Mouse (Mus musculus) kidney, adult 8-10 months (tissue): ENCODE measurements at regions not wholly inside any gene's neighbourhood (a gene's known extent, or its start where the extent isn't known, plus 50 kb on each side); places are given as distances from the start of the nearest gene placed in this dataset.
A peak's percentile ranks its signal among the peaks of the same experiment; 100 is the strongest.

Experiments used
- DNase-seq, 2 experiments: peaks; one replicate each; pipeline ENCODE4 v3.0.0; 2022

DNA sequence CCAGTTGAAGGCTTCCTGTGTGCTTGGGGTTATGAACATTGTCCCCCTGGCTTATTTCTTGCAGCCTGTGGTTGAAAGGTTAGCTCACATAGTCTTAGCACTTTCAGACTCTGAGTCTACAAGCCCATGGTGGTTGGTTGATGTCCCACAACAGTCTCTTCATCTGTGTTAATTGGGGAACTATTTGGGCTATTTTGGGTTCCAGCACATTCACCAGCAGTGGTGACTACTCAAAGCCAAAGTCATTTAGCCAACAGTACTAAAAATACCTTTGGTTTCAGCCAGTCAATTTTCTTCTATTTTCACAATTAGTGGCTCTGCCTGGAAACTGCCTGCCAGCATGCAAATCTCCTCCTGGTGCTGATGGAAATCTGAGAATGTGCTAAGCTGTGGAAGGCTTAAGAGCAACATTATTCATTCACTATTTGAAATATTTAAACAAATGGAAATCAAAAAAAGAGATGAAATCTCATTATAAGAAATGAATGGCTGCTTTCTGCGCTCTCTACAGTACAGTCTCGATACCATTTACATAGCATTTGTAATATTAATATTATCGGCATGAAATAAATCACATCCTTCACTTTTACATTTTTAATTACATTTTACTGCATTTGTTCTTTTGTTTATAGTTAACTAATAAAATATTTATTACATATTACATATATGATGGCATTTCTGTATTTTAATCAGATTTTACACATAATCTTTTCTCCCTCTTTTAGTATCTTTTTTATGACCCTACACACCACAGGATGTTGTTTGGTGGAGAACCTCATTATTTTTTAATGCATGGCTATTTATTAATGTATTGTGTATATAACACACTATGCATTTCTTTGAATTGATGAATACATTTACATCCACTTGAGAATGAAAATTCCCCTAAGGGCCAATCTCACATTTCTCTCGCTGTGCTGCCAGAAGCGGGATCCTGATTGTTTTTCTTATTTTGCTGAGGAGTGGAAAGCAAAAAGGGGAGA is 1023.5 kb downstream of the Car8 start:
- no peak for DNase-seq

DNA sequence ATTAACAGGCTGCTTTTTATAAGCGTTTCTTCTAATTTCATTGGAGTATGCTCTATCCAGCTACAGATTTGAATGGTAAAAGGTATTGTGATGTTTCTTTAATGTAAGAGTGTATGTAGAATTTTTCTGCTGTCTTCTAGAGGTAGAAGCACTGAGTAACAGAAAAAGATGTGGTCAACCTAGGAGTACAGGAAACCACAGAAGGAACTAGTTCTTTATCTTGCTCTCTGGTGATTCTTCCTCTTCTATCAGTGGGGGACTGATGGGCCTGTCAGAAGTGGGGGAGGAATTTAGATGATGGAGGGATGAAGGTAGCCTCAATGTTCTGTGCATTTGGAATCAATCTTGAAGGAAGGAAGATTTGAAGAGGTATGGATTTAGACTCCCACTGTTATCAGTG is 1031.9 kb downstream of the Car8 start:
- no peak for DNase-seq

DNA sequence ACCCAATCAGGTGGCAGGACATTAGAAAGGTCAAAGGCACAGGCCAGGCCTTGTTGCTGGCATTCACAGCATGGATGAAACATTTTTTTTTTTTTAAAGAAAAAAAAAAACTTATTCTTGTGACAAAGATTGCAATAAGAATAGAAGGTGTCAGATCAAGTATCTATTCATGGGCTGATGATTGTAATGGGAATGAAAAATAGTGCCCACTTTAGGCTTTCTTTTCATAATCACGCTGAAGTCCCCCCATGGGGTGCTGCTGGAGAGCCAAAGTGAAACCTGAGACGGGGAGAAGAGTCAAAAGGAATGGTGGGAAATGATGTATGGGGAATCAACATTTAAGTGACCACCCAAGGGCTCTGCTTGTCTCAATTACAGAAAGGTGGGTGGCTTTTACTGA is 1037.0 kb downstream of the Car8 start:
- DNase-seq = no peak

DNA sequence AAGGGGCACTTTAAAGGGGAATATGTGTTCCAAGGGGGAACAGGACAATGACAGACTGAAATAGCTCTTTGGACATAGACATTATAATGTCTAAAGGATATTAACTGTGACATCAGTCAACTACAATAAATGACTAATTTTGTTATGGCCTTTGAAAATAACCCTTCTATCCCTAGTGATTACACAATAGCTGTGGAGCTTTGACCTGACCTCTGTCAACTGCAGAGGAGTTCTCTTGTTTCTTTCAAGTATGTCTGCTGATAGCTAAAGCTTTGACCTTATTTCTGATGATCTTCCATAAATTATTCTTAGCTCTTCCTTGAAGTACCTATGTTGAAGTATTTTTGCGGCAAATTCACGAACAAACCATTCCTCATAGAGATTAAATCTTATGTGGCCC is 1038.9 kb downstream of the Car8 start:
- no peak for DNase-seq

DNA sequence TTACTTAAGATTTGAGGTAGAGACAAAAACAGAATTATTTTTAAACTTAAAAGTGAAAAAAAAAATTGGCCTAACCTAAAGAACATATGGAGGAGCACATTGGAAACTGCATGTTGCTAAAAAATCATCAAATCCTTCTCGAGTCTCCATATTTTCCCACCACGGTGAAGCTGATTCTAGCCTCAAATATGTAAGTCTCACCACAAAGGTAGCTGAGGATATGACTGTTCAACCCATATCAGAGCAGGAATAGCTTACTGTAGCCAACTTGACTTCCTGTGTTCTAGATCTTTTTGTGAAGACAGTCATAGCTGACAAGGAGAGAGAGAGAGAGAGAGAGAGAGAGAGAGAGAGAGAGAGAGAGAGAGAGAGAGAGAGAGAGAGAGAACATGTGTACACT is 1039.8 kb downstream of the Car8 start:
- no peak for DNase-seq

DNA sequence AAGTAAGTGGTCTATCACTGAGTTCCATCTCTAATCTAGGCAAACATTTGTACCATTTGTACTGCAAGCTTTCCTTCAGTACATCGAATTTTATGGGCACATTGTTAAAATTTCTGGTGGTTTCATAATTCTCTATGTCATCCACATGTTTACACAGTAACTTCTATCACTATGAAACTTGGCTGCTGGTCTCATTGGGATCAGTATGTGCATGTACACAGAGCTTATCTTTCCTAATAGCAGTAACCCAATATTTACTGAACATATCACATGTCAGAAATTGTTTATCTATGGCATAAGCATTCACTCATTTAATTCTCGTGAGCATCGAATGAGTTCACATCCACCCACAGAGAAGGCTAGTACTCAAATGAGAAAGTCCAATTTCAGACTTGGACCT is 1042.3 kb downstream of the Car8 start:
- no peak for DNase-seq

DNA sequence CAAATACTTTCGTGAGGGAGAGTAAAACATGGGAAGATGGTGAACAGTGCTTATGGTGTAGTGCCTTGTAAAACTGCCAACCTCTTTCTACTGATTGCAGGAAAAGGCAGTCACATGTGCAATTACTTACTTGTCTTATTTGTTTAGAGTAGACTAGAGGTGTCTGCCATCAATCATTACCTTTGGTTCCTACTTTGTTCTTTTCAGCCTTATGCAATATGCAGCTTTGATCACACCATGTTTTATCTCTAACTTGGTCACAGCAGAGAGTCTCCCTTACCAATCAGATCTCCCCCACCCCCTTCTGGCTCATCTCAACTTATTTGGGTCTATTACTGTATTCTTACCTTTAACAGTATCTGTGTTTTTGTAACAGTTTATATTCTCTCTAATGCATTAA is 1043.2 kb downstream of the Car8 start:
- no peak for DNase-seq

DNA sequence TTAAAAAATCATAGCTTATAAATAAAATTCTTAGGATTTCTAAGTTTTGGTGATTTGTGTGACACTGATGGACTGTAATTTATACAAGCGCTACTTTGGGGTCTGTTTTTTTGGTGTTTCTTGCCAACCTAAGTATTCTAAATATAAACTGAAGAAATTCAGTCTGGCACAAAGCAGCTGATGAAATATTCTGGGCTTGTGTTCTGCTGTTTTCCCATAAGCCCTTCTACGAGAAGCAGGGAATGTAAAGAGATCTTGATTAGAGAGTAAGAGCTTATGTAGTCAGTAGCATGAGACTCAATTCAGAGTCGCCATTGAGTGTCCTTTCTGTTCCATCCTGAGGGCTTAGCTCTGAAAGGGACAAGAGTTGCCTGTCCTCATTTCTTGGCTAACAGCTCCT is 1046.9 kb downstream of the Car8 start:
- DNase-seq = no peak

DNA sequence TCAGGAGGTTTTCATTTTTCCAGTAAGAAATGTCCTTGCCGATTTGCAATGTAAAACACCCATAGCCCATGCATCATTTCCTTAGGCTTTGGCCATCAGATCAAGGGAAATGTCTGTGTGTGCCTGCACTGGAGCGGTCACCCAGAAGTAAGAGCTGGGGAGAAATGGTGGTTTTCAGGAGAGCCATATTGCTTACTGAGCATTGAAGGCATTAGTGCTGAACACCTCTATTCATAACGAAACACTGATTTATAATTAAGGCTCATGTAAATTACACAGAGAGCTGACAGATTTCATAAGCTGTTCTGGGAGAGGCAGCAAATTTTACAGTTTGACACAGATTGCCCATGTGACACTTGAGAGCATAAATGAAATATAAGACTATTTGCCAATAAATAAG is 1047.6 kb downstream of the Car8 start:
- DNase-seq = no peak

DNA sequence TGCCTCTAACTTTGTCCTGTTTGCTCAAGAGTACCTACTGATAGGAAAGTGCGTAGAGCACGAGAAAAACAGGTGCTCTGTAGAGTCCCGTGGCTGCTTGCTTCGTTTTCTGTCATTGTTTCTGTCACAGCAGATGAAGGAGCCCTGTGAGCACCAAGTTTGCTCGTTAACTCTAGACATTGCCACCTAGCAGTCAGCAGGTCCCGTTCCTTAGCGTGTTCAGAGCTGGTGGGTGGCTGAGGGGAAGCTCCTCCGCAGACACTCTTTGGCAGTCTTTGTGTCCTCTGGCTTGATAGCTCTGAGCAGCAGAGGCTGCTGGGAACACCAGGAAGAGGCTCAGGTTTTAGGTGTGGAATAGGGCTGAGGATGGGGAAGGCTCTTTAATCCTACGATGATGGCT is 1063.8 kb downstream of the Car8 start:
- DNase-seq = no peak

DNA sequence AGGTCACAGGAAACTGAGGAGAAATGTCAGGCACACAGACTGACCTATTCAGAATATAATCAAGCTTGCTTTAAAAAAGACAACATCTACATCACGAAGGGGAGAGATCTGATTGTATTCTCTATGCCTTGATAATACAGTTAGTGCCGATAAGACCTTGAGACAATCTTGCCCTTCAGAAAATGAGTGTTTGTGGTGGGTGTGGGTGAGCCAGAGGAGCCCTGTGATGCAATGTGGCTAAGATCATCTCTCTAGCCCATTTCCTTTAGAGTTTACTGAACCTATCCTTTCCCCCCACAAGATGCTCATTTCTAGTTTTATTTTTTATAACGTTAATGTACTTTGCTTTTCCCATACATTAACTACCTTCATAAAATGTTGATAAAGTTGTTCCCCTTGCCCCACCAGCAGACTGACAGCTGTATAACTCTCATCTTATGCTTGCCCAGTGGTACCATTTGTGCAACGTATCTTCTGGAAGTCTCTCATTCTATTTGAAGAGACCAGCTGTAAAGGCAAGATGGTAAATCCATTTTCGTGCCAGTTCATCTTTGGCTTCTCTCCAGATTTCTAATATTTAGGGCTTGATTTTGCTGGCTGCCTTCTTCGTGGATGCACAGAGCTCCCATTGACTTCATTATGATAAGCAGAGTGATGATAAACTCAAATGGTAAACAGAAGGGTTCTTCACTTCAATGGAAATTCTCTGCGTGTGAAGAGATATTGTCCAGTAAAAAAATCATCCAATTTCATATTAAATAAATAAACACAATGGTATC is 1066.1 kb downstream of the Car8 start:
- DNase-seq = no peak

DNA sequence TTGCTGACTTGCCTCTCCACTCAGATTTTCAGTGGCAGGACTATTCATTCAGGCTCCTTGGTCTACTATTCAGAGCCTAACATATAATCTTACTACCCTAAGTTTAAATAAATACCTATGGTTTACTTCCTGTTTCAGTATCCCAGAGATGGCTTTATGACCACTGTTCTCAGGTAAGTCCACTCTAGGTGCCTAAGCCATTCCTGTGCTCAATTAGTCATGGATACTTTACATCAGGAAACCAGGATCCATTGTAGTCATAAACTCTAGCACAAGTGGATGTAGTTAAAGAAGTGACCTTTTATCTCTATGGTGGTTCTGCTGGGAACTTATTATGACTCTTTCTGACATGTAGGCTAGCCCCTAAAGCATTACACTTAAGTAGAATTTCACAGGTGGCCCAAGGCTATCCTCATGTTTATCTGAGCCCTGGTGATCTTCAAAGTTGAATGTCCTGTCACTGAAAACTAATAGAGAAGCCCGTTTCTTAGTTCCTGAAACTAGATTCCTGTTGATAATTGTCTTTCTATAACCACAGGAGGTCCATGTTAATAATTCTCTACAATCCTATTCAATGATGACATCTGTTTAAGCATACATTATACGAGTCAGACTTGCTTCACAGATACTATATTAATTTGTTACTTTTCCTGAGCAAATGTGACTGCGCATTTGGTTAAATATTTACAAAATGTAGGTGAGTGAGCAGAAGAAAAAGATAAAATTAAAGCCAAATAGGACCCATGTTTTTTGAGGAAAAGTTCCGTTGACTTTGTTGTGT is 1067.0 kb downstream of the Car8 start:
- DNase-seq = peak in 1 of 2 experiments; percentile 3

DNA sequence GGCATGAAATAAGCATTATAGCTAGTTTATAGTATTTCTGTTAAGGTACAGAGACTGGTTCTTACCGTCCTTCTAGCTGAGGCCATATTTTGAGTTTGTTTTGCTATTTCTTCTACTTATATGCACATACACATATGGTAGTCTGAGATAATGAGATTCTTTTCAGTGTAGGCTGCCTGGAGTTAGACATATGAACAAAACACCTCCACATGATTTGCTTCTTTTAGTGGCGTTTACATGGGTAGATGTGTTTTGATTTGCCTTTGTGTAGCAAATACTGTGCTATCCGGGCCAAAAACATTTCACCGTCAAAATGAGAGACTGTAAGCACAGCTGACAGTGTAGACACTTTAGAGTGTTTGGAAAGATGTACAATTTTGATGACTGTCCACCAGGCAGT is 1077.4 kb downstream of the Car8 start:
- DNase-seq = no peak

DNA sequence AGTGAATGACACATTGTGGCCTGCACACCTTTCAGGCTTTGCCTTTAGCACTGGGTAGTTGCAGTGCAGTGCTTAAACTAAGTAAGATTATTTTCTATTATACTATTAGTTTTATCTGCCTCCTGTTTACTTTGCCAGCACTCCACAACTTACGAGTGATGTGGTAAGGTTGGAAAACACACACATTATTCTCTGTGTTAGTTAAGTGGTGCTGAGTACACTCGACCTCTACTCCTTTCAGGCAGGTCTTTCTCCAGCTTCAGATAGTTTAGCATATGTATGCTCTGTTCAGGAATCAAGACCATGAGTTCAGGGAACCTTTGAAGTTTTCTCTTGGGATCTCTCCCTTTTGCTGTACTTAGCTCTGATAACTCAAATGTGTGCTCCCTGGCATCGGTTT is 1081.0 kb downstream of the Car8 start:
- DNase-seq = no peak

DNA sequence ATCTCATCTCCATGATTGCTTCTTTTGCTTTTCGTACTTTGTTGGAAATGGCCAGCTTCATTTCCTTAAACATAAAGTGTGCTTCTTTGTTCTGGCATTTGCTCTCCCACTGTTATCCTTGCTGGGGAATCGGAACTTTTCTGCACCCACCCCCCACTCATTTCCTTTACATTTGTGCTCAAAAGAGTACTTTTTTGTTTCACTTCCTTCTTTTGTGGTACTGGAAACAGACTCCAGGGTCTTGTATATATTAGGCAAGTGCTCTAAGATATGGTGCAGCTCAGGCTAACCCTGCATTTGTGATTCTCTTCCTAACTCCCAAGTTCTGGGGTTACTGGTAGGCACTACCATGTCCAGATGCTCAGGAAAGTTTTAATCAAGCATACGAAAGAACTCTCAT is 1084.6 kb downstream of the Car8 start:
- DNase-seq = no peak

DNA sequence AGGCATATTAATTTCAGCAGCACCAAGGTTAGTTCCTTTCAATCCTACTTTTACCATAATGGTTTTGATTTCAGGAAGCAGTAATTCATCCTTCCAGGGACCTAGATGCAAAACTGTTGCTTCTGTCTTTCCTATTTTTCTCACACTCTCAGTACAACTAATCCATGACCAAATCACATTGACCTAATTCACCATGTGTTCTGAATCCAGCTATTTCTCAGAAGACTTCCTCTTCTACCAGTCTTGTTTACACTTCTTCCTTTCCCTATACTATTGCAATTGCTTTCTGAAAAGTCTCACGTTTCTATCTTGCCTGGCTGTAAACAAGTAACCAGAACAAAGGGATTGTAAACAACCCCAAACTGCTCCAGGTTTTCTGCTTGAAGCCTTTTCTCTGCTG is 1085.0 kb downstream of the Car8 start:
- no peak for DNase-seq

DNA sequence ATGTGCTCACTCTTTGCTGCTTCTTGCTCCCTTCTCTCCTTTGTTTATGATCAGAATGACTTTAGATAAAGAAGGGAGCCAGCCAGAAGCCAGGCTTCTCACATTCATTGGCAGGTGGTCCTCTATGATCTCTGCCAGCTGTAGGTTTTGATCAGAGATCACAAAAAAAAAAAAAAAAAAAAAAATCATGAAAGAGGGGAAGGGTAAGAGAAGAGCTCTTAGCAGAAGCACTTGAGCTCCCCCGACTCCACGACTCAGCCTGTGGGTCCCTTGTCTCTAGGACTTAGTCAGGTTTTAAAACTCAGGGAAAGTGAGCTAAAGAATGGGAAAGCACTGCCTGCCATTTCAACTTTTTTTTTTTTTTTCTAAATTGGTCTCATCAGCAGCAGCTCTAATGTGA is 1093.1 kb downstream of the Car8 start:
- DNase-seq = no peak

DNA sequence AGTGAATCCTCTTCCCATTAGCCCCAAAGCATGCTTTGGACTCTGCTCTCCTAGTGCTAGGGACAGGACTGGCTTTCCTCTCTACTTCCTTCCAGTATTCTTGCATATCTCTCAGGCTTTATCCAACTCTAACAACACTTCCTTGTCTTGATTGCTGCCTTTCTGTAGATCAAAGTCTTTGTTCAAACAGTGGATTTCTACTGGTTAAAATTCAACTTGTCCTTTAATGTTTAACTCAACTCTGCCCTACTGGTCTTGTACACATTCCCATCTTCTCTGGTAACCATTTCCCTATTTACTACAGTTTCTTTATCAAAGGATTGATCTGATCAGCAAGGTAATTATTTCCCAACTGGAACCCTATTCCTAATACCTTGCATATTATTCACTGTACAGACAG is 1094.6 kb downstream of the Car8 start:
- peak; percentile 6 to 69 for DNase-seq

DNA sequence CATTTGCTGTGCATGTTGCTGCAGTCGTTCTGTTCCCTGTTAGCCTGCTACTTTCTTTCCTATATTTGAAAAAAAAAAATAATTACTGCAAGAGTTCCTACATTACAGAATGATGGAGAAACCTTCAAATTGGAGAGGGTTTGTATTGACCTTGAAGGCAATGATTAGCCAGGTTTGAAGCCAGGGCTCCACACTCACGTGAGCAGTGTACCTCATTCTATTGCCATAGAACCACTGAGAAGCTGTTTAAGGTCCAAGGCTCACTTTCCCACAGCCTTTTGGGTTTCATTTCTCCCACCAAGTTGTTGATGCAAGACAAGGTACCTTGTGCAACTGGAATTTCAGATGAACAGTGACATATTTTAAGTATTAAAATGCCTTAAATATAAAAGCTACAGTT is 1095.2 kb downstream of the Car8 start:
- peak; percentile 51 to 58 for DNase-seq

DNA sequence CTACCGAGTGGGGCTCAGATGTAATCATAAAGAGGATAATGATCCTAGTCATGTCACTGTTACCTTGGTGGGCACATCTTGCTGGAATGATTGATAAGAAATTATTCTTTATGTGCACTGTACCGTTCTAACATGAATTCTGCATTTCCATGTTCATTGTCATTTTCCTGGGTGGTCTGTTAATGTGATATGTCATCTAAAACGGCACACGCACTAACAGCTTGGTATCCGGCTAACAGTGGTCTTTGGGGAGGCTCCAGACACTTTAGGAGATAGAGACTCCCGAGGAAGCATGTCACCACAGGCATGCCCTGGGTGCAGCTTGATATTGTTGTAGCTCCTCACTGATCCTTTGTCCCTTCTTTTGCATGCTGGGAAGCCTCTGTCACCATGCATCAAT is 1096.1 kb downstream of the Car8 start:
- no peak for DNase-seq

DNA sequence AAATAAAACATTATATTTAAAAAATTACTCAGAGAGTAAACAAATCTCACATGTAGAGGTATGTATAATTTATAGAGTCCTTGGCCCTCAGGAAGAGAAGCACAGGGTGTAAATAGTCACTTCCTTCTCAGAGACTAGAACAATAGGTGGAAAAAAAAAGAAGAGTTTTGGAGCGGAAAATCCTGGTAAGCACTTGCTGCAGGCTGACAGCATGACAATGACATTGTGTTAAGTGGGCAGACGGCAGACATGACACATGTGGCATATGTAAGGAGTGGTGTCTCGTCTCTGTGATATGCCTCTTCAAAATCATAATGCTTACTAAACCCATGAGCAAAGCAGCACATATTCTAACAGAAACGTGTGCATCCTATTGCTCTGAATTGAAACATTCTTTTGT is 1126.7 kb downstream of the Car8 start:
- no peak for DNase-seq

DNA sequence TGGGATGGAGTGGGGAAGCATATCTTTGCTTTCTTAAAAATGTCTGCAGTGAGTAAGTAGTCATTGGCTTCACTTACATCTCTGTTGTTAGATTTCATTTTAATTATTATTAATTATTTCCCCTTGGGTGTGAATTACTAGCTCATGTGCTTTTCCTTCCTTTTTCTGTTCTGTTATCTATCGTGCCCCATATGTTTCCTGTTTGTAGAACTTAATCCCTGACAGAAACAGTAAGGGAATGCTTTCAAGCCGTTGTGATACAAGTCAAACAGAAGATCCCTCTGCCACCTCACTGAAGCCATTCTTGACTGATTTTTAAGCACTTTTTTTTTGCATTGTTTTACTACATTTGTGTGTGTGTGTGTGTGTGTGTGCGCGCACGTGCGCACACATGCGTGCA is 1145.9 kb downstream of the Car8 start:
- no peak for DNase-seq

DNA sequence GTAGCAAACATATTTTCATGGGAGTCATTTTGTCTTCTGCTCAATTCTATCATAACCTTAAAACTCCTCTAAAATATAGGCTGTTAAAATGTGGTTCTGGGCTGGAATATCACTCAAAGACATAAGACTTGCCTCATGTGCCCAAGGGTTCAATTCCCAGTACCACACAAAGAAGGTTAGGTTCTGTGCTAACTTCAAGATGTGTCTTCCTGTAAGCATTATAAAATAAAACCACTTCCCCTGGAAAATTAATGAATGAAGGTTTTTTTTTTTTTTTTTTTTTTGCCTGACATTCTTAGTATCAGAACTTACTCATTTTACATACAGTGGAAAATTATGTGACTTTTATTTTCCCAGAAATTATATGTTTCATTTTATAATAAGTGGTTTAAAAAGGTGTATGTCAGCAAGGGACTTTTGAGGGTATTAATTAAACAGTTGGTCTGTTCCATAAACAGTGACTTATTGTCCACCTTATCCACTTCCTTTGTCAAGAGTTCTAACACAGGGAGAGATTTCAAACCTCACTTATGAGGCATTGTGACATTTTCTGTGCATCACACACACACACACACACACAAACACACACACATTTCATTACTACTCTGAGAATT is 1147.5 kb downstream of the Car8 start:
- no peak for DNase-seq
